In genomic region chr2:168992642-168993420, GRCm38 (mm10) we compare ENCODE assay signal across 9 mouse cellular contexts. TPM values are rescaled to one million over a fixed set of nuclear protein-coding genes. Genes with fewer than 3 reads are reported as not detected.
DNase-seq lines count a peak whose midpoint lies in the region; ATAC-seq and TF ChIP-seq lines count a peak whose summit lies in the region.
"Had no signal": no experiment of that assay in that cellular context is flagged by ENCODE, and none has a peak within 500 bp of the region (broad histone marks: within the 10 kb centered on the region; RNA-seq: fewer than 3 reads in every experiment).

No protein-coding gene starts in this region.

- no peaks in the 10 kb centered on the region for H3K36me3 ChIP-seq in forebrain, embryonic 11.5 days (ENCODE audit: control insufficient read depth, insufficient read depth, low read length)
- H3K36me3 ChIP-seq in forebrain, embryonic 15.5 days = no peaks in the 10 kb centered on the region
- no peaks in the 10 kb centered on the region for H3K36me3 ChIP-seq in midbrain, embryonic 11.5 days (ENCODE audit: control insufficient read depth, insufficient read depth, low read length)
- no peaks in the 10 kb centered on the region for H3K36me3 ChIP-seq in midbrain, embryonic 16.5 days (ENCODE audit: control insufficient read depth, insufficient read depth, low read length)
- H3K36me3 ChIP-seq in thymus, adult 2 months (ENCODE audit: control insufficient read depth, insufficient read depth, low read length) = no peaks in the 10 kb centered on the region
- H3K36me3 ChIP-seq: heart, embryonic 15.5 days had no signal

- ATAC-seq in forebrain, embryonic 11.5 days (replicated peaks; ENCODE audit: low FRiP score) = no peak
- ATAC-seq in forebrain, embryonic 15.5 days (replicated peaks) = no peak
- no peak for ATAC-seq in midbrain, embryonic 11.5 days (ENCODE audit: low FRiP score)
- ATAC-seq in midbrain, embryonic 16.5 days = no peak

- WGBS in forebrain, embryonic 11.5 days = 71% methylated on average over 22 of the region's 22 CpGs
- WGBS in forebrain, embryonic 15.5 days = 75% methylated on average over 22 of the region's 22 CpGs
- WGBS in midbrain, embryonic 11.5 days = 74% methylated on average over 22 of the region's 22 CpGs
- WGBS in midbrain, embryonic 16.5 days = 77% methylated on average over 22 of the region's 22 CpGs
- 78% methylated on average over 22 of the region's 22 CpGs for WGBS in thymus, adult 2 months

- no peak overlapping the region for H3K27ac ChIP-seq in forebrain, embryonic 11.5 days (ENCODE audit: low read depth, low read length)
- H3K27ac ChIP-seq in forebrain, embryonic 15.5 days (replicated peaks) = no peak overlapping the region
- H3K27ac ChIP-seq in midbrain, embryonic 11.5 days (ENCODE audit: low read depth, low read length) = no peak overlapping the region
- H3K27ac ChIP-seq in midbrain, embryonic 16.5 days (ENCODE audit: low read length) = no peak overlapping the region
- no peak overlapping the region for H3K27ac ChIP-seq in thymus, adult 2 months (ENCODE audit: control insufficient read depth, insufficient read depth, low read length)
- H3K27ac ChIP-seq: heart, embryonic 15.5 days had no signal

- DNase-seq in forebrain, embryonic 11.5 days (ENCODE audit: low spot score) = peak; percentile 75
- DNase-seq in midbrain, embryonic 11.5 days (ENCODE audit: low spot score, missing footprints) = peak; percentile 90
- peak; percentile 73 for DNase-seq in brain, embryonic 14.5 days (ENCODE audit: low read depth)
- DNase-seq in kidney, postnatal 4 days = peak; percentile 76 to 81
- DNase-seq in thymus, adult 2 months = peak; percentile 56
- DNase-seq in MN1 (ENCODE audit: low spot score) = no peak

- H3K4me2 ChIP-seq in forebrain, embryonic 11.5 days (ENCODE audit: low read depth, low read length, severe bottlenecking) = no peak overlapping the region
- no peak overlapping the region for H3K4me2 ChIP-seq in forebrain, embryonic 15.5 days (replicated peaks)
- no peak overlapping the region for H3K4me2 ChIP-seq in midbrain, embryonic 11.5 days
- no peak overlapping the region for H3K4me2 ChIP-seq in midbrain, embryonic 16.5 days (ENCODE audit: low read length)
- H3K4me2 ChIP-seq: heart, embryonic 15.5 days had no signal

- no peaks in the 10 kb centered on the region for H3K27me3 ChIP-seq in forebrain, embryonic 11.5 days (ENCODE audit: control insufficient read depth, insufficient read depth, low read length)
- H3K27me3 ChIP-seq in forebrain, embryonic 15.5 days = no peaks in the 10 kb centered on the region
- no peaks in the 10 kb centered on the region for H3K27me3 ChIP-seq in midbrain, embryonic 11.5 days (ENCODE audit: control insufficient read depth, insufficient read depth, low read length)
- H3K27me3 ChIP-seq in midbrain, embryonic 16.5 days (ENCODE audit: control insufficient read depth, insufficient read depth, low read depth, low read length) = no peaks in the 10 kb centered on the region
- no peaks in the 10 kb centered on the region for H3K27me3 ChIP-seq in thymus, adult 2 months (ENCODE audit: control insufficient read depth, insufficient read depth, low read length)
- H3K27me3 ChIP-seq: heart, embryonic 15.5 days had no signal

- no peak for TF ChIP-seq POLR2A in brain, embryonic 14.5 days (IDR thresholded peaks at IDR 0.05; ENCODE audit: borderline replicate concordance, extremely low read depth, insufficient read depth, insufficient read length, poor library complexity, severe bottlenecking)
- TF ChIP-seq POLR2A in thymus, adult 2 months (IDR thresholded peaks at IDR 0.05; ENCODE audit: control insufficient read depth, extremely low read depth, insufficient read depth, low read length, poor library complexity) = no peak

- H3K4me1 ChIP-seq in forebrain, embryonic 11.5 days (replicated peaks; ENCODE audit: control insufficient read depth, insufficient read depth, low read length) = no peaks in the 10 kb centered on the region
- H3K4me1 ChIP-seq in forebrain, embryonic 15.5 days = peaks cover 10% of the 10 kb centered on the region
- no peaks in the 10 kb centered on the region for H3K4me1 ChIP-seq in midbrain, embryonic 11.5 days (ENCODE audit: control insufficient read depth, insufficient read depth, low read length)
- H3K4me1 ChIP-seq in midbrain, embryonic 16.5 days (ENCODE audit: control insufficient read depth, insufficient read depth, low read length) = peaks cover 6% of the 10 kb centered on the region; the same call in 1 of the 2 replicates
- H3K4me1 ChIP-seq in thymus, adult 2 months (replicated peaks; ENCODE audit: control insufficient read depth, insufficient read depth, low read length) = no peaks in the 10 kb centered on the region
- H3K4me1 ChIP-seq: heart, embryonic 15.5 days had no signal

- H3K4me3 ChIP-seq in forebrain, embryonic 11.5 days (ENCODE audit: low read depth, low read length) = no peak overlapping the region
- no peak overlapping the region for H3K4me3 ChIP-seq in forebrain, embryonic 15.5 days
- no peak overlapping the region for H3K4me3 ChIP-seq in midbrain, embryonic 11.5 days (ENCODE audit: low read depth, low read length)
- no peak overlapping the region for H3K4me3 ChIP-seq in midbrain, embryonic 16.5 days (ENCODE audit: low read depth, low read length)
- no peak overlapping the region for H3K4me3 ChIP-seq in thymus, adult 2 months (ENCODE audit: control insufficient read depth, insufficient read depth, low read length)
- H3K4me3 ChIP-seq: heart, embryonic 15.5 days had no signal

- H3K9ac ChIP-seq in forebrain, embryonic 11.5 days (ENCODE audit: low read length) = no peak overlapping the region
- H3K9ac ChIP-seq in forebrain, embryonic 15.5 days (replicated peaks) = no peak overlapping the region
- H3K9ac ChIP-seq in midbrain, embryonic 11.5 days (ENCODE audit: low read length) = no peak overlapping the region
- no peak overlapping the region for H3K9ac ChIP-seq in midbrain, embryonic 16.5 days (ENCODE audit: low read depth, low read length)
- H3K9ac ChIP-seq: heart, embryonic 15.5 days had no signal

- peak; percentile 63; the same call in 1 of the 2 replicates for TF ChIP-seq CTCF in brain, embryonic 14.5 days (IDR thresholded peaks at IDR 0.05; ENCODE audit: borderline replicate concordance, extremely low read depth, insufficient read depth, insufficient read length)
- no peak for TF ChIP-seq CTCF in thymus, adult 2 months (IDR thresholded peaks at IDR 0.05; ENCODE audit: borderline replicate concordance, control insufficient read depth, extremely low read depth, insufficient read depth, low read length, poor library complexity)

- no peaks in the 10 kb centered on the region for H3K9me3 ChIP-seq in forebrain, embryonic 11.5 days (ENCODE audit: control insufficient read depth, low read length)
- H3K9me3 ChIP-seq in forebrain, embryonic 15.5 days = no peaks in the 10 kb centered on the region
- H3K9me3 ChIP-seq in midbrain, embryonic 11.5 days (ENCODE audit: control insufficient read depth, low read length) = no peaks in the 10 kb centered on the region
- no peaks in the 10 kb centered on the region for H3K9me3 ChIP-seq in midbrain, embryonic 16.5 days (replicated peaks; ENCODE audit: control insufficient read depth, low read length, poor library complexity, severe bottlenecking)
- H3K9me3 ChIP-seq: heart, embryonic 15.5 days had no signal

RNA-seq across cellular contexts. Expression of gene Zfp64, which starts 37.4 kb away (rescaled TPM):
- 37.8 and 39.4 TPM in 2 replicates for polyA plus RNA-seq in forebrain, embryonic 11.5 days (2014; fragmentation: Nextera tagmentation; extraction: Ambion mirVana)
- polyA plus RNA-seq in forebrain, embryonic 15.5 days (2015; fragmentation: Nextera tagmentation; extraction: Ambion mirVana) = 30.5 and 31.6 TPM in 2 replicates
- 35.6 and 39.4 TPM in 2 replicates for polyA plus RNA-seq in midbrain, embryonic 11.5 days (2014; fragmentation: Nextera tagmentation; extraction: Ambion mirVana)
- 42.0 and 46.0 TPM in 2 replicates for polyA plus RNA-seq in midbrain, embryonic 16.5 days (2015; fragmentation: Nextera tagmentation; extraction: Ambion mirVana)
- polyA plus RNA-seq in brain, embryonic 14.5 days (2012; rRNA removed) = 34.7 and 37.9 TPM in 2 replicates
- polyA plus RNA-seq in thymus, adult 2 months (2012; rRNA removed) = 63.1 and 71.5 TPM in 2 replicates
